Mouse (Mus musculus) small intestine, adult 2 months (tissue): ENCODE data around the gene Phykpl. TPM values are rescaled to one million over a fixed set of nuclear protein-coding genes. Genes with fewer than 3 reads are reported as not detected.

Source experiments
- H3K27ac ChIP-seq: fragments of 200-500 bp; 2 replicates; pipeline ENCODE4 v1.5.1; 2012; ENCODE audit warnings: low read depth, low read length, control low read depth, inconsistent platforms; ENCODE audit not compliant: insufficient read depth
- H3K27me3 ChIP-seq: fragments of 200-500 bp; 2 replicates; pipeline ENCODE4 v1.6.1; 2012; ENCODE audit warnings: mild to moderate bottlenecking, moderate library complexity, low read length, inconsistent platforms; ENCODE audit not compliant: control insufficient read depth, insufficient read depth
- H3K36me3 ChIP-seq: fragments of 200-500 bp; 2 replicates; pipeline ENCODE4 v1.6.1; 2012; ENCODE audit warnings: mild to moderate bottlenecking, low read length, control low read depth, inconsistent platforms; ENCODE audit not compliant: control insufficient read depth, insufficient read depth
- H3K4me1 ChIP-seq: fragments of 200-500 bp; 2 replicates; pipeline ENCODE4 v1.6.1; 2012; ENCODE audit warnings: low read length, inconsistent platforms, mixed read lengths; ENCODE audit not compliant: control insufficient read depth, insufficient read depth, insufficient read length
- H3K4me3 ChIP-seq: fragments of 200-500 bp; 2 replicates; pipeline ENCODE4 v1.5.1; 2012; ENCODE audit warnings: low read depth, mild to moderate bottlenecking, control low read depth, inconsistent platforms, low read length, moderate library complexity
- CTCF ChIP-seq: fragments of 200-500 bp; IDR thresholded peaks from 2 replicates; pipeline ENCODE4 v1.5.1; 2012; ENCODE audit warnings: low read depth, mild to moderate bottlenecking, control low read depth, inconsistent platforms, low read length, moderate library complexity, mixed read lengths; ENCODE audit not compliant: insufficient replicate concordance, insufficient read length; ENCODE audit errors: extremely low read depth
- POLR2A ChIP-seq: fragments of 200-500 bp; IDR thresholded peaks from 2 replicates; pipeline ENCODE4 v1.6.1; 2012; ENCODE audit warnings: low read depth, mild to moderate bottlenecking, control low read depth, inconsistent platforms, low read length, moderate library complexity
- WGBS: fragments of 180-500 bp; shearing (Covaris S2); methylation state at CpG from one replicate; pipeline ENCODE4 v1.1.7; 2018; 5-methylcytosine and 5-hydroxymethylcytosine counted together
- polyA plus RNA-seq: library from polyadenylated mRNA; depleted of rRNA; stranded (reverse); fragments of >200 nt; gene quantifications from 2 replicates; pipeline ENCODE4 v1.2.3, GENCODE M21; 2012

Gene Phykpl
- polyA plus RNA-seq, 1 experiment: 18.7 TPM

- Histone ChIP-seq H3K27ac (no peak overlapping the region), H3K4me3 (peak overlapping the region; percentile 73), H3K4me1 (peaks cover 16% of the 10 kb centered on the region), H3K27me3 (no peaks in the 10 kb centered on the region), H3K36me3 (peaks cover 18% of the 10 kb centered on the region)
- no peak for TF ChIP-seq POLR2A
- no peak for TF ChIP-seq CTCF
- 32% methylated on average over 8 of the region's 8 CpGs for WGBS
Observed at GRCm38 (mm10) chr11:51585608-51586252, 1.2 kb downstream of the Phykpl start.

- H3K4me3 ChIP-seq: no peak overlapping the region
- no peak for TF ChIP-seq POLR2A
- peaks cover 21% of the 10 kb centered on the region for H3K36me3 ChIP-seq
- H3K4me1 ChIP-seq: peaks cover 16% of the 10 kb centered on the region
- no peaks in the 10 kb centered on the region for H3K27me3 ChIP-seq
- 88% methylated on average over 13 of the region's 13 CpGs for WGBS
- H3K27ac ChIP-seq: no peak overlapping the region
Observed at GRCm38 (mm10) chr11:51586411-51586810, 1.9 kb downstream of the Phykpl start.

- H3K4me3 ChIP-seq: no peak overlapping the region
- no peak overlapping the region for H3K27ac ChIP-seq
- H3K27me3 ChIP-seq: no peaks in the 10 kb centered on the region
- peaks cover 27% of the 10 kb centered on the region for H3K36me3 ChIP-seq
- WGBS: 88% methylated on average over 1 of the region's 1 CpGs
- H3K4me1 ChIP-seq: peaks cover 16% of the 10 kb centered on the region
- TF ChIP-seq CTCF (no peak), POLR2A (no peak)
Observed at GRCm38 (mm10) chr11:51587059-51587458, 2.5 kb downstream of the Phykpl start.

GRCm38 (mm10) chr11:51588833-51589232 lies 4.3 kb downstream of the Phykpl start:
- Histone ChIP-seq H3K4me3 (no peak overlapping the region), H3K27me3 (no peaks in the 10 kb centered on the region), H3K36me3 (peaks cover 44% of the 10 kb centered on the region), H3K4me1 (peaks cover 9% of the 10 kb centered on the region; the same call in 1 of the 2 replicates), H3K27ac (no peak overlapping the region)
- WGBS: 98% methylated on average over 3 of the region's 3 CpGs
- TF ChIP-seq POLR2A (no peak), CTCF (no peak)

GRCm38 (mm10) chr11:51590002-51590401 lies 5.4 kb downstream of the Phykpl start:
- H3K36me3 ChIP-seq: peaks cover 49% of the 10 kb centered on the region

GRCm38 (mm10) chr11:51591168-51591567 lies 6.6 kb downstream of the Phykpl start:
- 26% methylated on average over 7 of the region's 7 CpGs for WGBS
- Histone ChIP-seq H3K27ac (no peak overlapping the region), H3K4me1 (no peaks in the 10 kb centered on the region; the same call in 1 of the 2 replicates), H3K36me3 (peaks cover 59% of the 10 kb centered on the region), H3K27me3 (no peaks in the 10 kb centered on the region), H3K4me3 (no peak overlapping the region)
- TF ChIP-seq POLR2A (no peak), CTCF (no peak)

More at GRCm38 (mm10) chr11:51590002-51590401, 5.4 kb downstream of the Phykpl start:
- Histone ChIP-seq H3K4me3 (no peak overlapping the region), H3K4me1 (peaks cover 6% of the 10 kb centered on the region; the same call in 1 of the 2 replicates), H3K27ac (no peak overlapping the region), H3K27me3 (no peaks in the 10 kb centered on the region)
- TF ChIP-seq POLR2A (no peak), CTCF (no peak)

GRCm38 (mm10) chr11:51591915-51592314 lies 7.4 kb downstream of the Phykpl start:
- no peak overlapping the region for H3K4me3 ChIP-seq
- H3K36me3 ChIP-seq: peaks cover 61% of the 10 kb centered on the region
- no peak for TF ChIP-seq CTCF
- TF ChIP-seq POLR2A: no peak
- H3K4me1 ChIP-seq: no peaks in the 10 kb centered on the region; the same call in 1 of the 2 replicates
- 80% methylated on average over 7 of the region's 7 CpGs for WGBS
- no peak overlapping the region for H3K27ac ChIP-seq
- H3K27me3 ChIP-seq: no peaks in the 10 kb centered on the region

GRCm38 (mm10) chr11:51593368-51593767 lies 8.8 kb downstream of the Phykpl start:
- Histone ChIP-seq H3K36me3 (peaks cover 70% of the 10 kb centered on the region), H3K27me3 (no peaks in the 10 kb centered on the region), H3K27ac (no peak overlapping the region), H3K4me3 (no peak overlapping the region), H3K4me1 (no peaks in the 10 kb centered on the region; the same call in 1 of the 2 replicates)
- 95% methylated on average over 4 of the region's 4 CpGs for WGBS
- TF ChIP-seq CTCF: no peak
- TF ChIP-seq POLR2A: no peak
